Mouse (Mus musculus): ENCODE results near the gene Srd5a2. TPM values are rescaled to one million over a fixed set of nuclear protein-coding genes. Genes with fewer than 3 reads are reported as not detected.

The Srd5a2 gene
- polyA plus RNA-seq, 1 experiment from 2014 or later, result not detected

GRCm38 (mm10) chr17:74018281-74018680, 29.4 kb downstream of the Srd5a2 start:
- H3K4me3 ChIP-seq, result no peak overlapping the region
- no peak overlapping the region for H3K27ac ChIP-seq
- H3K4me1 ChIP-seq, result no peaks in the 10 kb centered on the region
- H3K4me2 ChIP-seq (replicated peaks), result no peak overlapping the region
- no peaks in the 10 kb centered on the region for H3K9me3 ChIP-seq (replicated peaks)
- no peak for ATAC-seq (ENCODE audit: low FRiP score)
- 89% methylated on average over 4 of the region's 4 CpGs for WGBS
- H3K36me3 ChIP-seq, result no peaks in the 10 kb centered on the region
- H3K9ac ChIP-seq, result no peak overlapping the region
- no peaks in the 10 kb centered on the region for H3K27me3 ChIP-seq

DNA sequence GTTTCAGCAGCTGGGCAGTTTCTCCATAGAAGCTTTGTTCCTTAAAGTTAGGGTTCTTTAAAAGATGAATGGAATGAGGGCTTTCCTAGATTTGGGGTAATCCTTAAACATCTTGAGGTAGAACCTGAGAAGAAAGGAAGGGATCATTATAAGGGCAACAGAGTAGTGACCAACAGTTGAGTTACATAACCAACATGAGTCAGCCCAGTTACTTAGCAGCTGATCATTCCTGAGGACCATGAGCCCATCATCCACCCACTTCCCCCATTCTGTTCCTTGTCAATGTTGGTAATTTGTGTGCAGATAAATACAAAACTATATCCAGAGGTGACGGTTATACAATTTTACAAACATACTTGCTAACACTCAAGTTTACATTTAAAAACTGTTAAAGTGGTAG, 30.1 kb downstream of the Srd5a2 start:
- Histone ChIP-seq H3K9me3 (replicated peaks) (no peaks in the 10 kb centered on the region), H3K36me3 (no peaks in the 10 kb centered on the region), H3K4me1 (no peaks in the 10 kb centered on the region), H3K9ac (no peak overlapping the region), H3K27me3 (no peaks in the 10 kb centered on the region), H3K4me3 (no peak overlapping the region), H3K4me2 (replicated peaks) (no peak overlapping the region), H3K27ac (no peak overlapping the region)
- no peak for ATAC-seq (ENCODE audit: low FRiP score)
- 98% methylated on average over 1 of the region's 1 CpGs for WGBS

- no peaks in the 10 kb centered on the region for H3K4me1 ChIP-seq
- no peak for ATAC-seq (ENCODE audit: low FRiP score)
- no peak overlapping the region for H3K4me3 ChIP-seq
- no peaks in the 10 kb centered on the region for H3K9me3 ChIP-seq (replicated peaks)
- H3K4me2 ChIP-seq (replicated peaks), result no peak overlapping the region
- no peaks in the 10 kb centered on the region for H3K27me3 ChIP-seq
- no peak overlapping the region for H3K9ac ChIP-seq
- no peak overlapping the region for H3K27ac ChIP-seq
- no peaks in the 10 kb centered on the region for H3K36me3 ChIP-seq
- WGBS, result 90% methylated on average over 6 of the region's 6 CpGs
Observed at GRCm38 (mm10) chr17:74015128-74015527, 32.6 kb downstream of the Srd5a2 start.

DNA sequence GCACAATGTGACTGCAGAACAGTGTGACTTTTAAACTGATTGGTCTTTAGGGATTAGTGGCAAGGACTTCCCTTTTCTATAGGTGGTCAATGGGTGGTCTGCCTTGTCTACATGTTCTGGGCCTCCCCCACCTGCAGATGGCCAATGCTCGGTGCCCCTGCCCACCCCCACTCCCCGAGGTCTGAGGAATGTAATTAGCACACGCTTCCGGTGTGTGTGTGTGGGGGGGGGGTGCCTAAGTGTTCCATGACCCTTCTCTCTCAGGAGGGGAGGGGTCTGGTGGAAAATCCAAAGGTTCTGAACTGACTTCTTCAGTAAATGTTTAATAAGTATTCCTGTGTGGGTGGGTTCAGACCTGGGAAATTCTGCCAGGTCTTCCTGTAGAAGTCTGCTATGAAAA, 39.0 kb downstream of the Srd5a2 start:
- no peak for ATAC-seq (ENCODE audit: low FRiP score)
- H3K36me3 ChIP-seq, result no peaks in the 10 kb centered on the region
- 55% methylated on average over 4 of the region's 4 CpGs for WGBS
- no peaks in the 10 kb centered on the region for H3K4me1 ChIP-seq
- no peaks in the 10 kb centered on the region for H3K27me3 ChIP-seq
- H3K27ac ChIP-seq, result no peak overlapping the region
- H3K4me3 ChIP-seq, result no peak overlapping the region
- H3K9ac ChIP-seq, result no peak overlapping the region
- H3K9me3 ChIP-seq (replicated peaks), result no peaks in the 10 kb centered on the region
- no peak overlapping the region for H3K4me2 ChIP-seq (replicated peaks)

DNA sequence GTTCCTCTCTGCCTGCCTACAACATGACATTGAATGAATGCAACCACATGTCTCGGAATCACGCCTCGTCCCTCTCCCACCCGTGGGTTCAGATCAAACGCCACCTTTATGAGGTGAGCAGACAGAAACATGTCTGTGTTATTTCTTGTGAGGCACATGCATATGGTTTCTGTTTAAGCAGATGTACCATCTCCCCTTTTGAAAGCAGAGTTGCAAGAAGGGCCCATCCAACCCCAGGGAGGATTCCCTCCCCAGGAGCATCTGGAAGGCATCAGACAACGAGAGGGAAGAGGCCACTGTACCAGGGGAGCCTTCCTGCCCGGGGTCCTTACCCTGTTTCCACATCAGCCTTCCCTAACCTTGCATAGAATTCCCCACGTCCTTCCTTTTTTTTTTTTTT, 40.7 kb downstream of the Srd5a2 start:
- ATAC-seq (ENCODE audit: low FRiP score), result no peak
- H3K27me3 ChIP-seq, result no peaks in the 10 kb centered on the region
- H3K4me1 ChIP-seq, result no peaks in the 10 kb centered on the region
- H3K9me3 ChIP-seq (replicated peaks), result no peaks in the 10 kb centered on the region
- no peak overlapping the region for H3K4me2 ChIP-seq (replicated peaks)
- WGBS, result 67% methylated on average over 8 of the region's 8 CpGs
- no peaks in the 10 kb centered on the region for H3K36me3 ChIP-seq
- no peak overlapping the region for H3K4me3 ChIP-seq
- H3K27ac ChIP-seq, result no peak overlapping the region
- H3K9ac ChIP-seq, result no peak overlapping the region

DNA sequence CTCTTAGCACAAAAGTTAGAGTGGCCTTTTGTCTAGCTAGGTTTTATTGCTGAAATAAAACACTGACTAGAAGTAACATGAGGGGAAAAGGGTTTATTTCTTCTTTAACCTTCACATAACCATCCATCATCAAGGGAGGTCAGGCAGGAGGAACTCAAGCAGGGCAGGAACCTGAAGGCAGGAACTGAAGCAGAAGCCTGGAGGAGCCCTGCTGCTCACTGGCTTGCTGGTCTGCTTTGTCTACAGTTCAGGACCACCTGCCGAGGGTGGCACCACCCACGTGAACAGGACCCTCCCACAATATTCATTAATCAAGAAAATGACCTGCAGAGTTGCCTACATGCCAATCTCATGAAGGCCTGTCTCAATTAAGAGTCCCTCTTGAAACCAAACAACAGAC, 45.3 kb downstream of the Srd5a2 start:
- WGBS, result 83% methylated on average over 2 of the region's 2 CpGs
- no peaks in the 10 kb centered on the region for H3K27me3 ChIP-seq
- H3K27ac ChIP-seq, result no peak overlapping the region
- H3K4me3 ChIP-seq, result no peak overlapping the region
- H3K36me3 ChIP-seq, result no peaks in the 10 kb centered on the region
- no peak overlapping the region for H3K9ac ChIP-seq
- ATAC-seq (ENCODE audit: low FRiP score), result no peak
- no peaks in the 10 kb centered on the region for H3K4me1 ChIP-seq
- no peaks in the 10 kb centered on the region for H3K9me3 ChIP-seq (replicated peaks)
- no peak overlapping the region for H3K4me2 ChIP-seq (replicated peaks)

GRCm38 (mm10) chr17:73995907-73996645, 51.6 kb downstream of the Srd5a2 start:
- WGBS, result 89% methylated on average over 13 of the region's 13 CpGs
- Histone ChIP-seq H3K9ac (no peak overlapping the region), H3K4me1 (no peaks in the 10 kb centered on the region), H3K36me3 (no peaks in the 10 kb centered on the region), H3K27me3 (no peaks in the 10 kb centered on the region), H3K9me3 (replicated peaks) (no peaks in the 10 kb centered on the region), H3K4me3 (no peak overlapping the region), H3K4me2 (replicated peaks) (no peak overlapping the region), H3K27ac (no peak overlapping the region)
- ATAC-seq (ENCODE audit: low FRiP score), result no peak

DNA sequence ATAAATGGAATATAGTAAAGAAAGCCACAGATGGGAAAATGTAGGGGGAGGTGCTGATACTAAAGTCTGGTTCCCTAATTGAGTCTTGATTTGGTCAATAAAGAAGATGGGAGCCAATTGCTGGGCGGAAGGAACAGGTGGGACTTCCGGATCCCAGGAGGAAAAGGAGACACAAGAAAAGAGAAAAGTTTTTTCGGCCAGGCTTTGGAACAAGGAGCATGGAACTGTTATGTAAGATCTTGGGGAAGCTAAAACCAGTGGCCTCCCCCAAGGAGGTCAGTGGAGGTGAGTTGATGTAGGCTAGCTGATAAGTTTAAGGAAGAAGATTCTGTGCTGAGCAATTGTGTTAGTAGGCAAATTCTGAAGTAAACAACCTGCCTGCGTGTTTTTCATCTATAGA, 56.5 kb downstream of the Srd5a2 start:
- WGBS, result 89% methylated on average over 4 of the region's 4 CpGs
- H3K9me3 ChIP-seq (replicated peaks), result no peaks in the 10 kb centered on the region
- H3K4me3 ChIP-seq, result no peak overlapping the region
- ATAC-seq (ENCODE audit: low FRiP score), result no peak
- no peak overlapping the region for H3K9ac ChIP-seq
- no peaks in the 10 kb centered on the region for H3K27me3 ChIP-seq
- H3K4me1 ChIP-seq, result no peaks in the 10 kb centered on the region
- H3K36me3 ChIP-seq, result no peaks in the 10 kb centered on the region
- H3K4me2 ChIP-seq (replicated peaks), result no peak overlapping the region
- H3K27ac ChIP-seq, result no peak overlapping the region

- no peak overlapping the region for H3K4me3 ChIP-seq
- no peaks in the 10 kb centered on the region for H3K27me3 ChIP-seq
- H3K36me3 ChIP-seq, result no peaks in the 10 kb centered on the region
- H3K9me3 ChIP-seq (replicated peaks), result no peaks in the 10 kb centered on the region
- 86% methylated on average over 2 of the region's 2 CpGs for WGBS
- H3K4me2 ChIP-seq (replicated peaks), result no peak overlapping the region
- H3K4me1 ChIP-seq, result no peaks in the 10 kb centered on the region
- no peak overlapping the region for H3K27ac ChIP-seq
- H3K9ac ChIP-seq, result no peak overlapping the region
- no peak for ATAC-seq (ENCODE audit: low FRiP score)
Observed at GRCm38 (mm10) chr17:73986571-73986970, 61.1 kb downstream of the Srd5a2 start.

GRCm38 (mm10) chr17:73985936-73986335, 61.8 kb downstream of the Srd5a2 start:
- H3K27me3 ChIP-seq, result no peaks in the 10 kb centered on the region
- H3K4me3 ChIP-seq, result no peak overlapping the region
- H3K9me3 ChIP-seq (replicated peaks), result no peaks in the 10 kb centered on the region
- 86% methylated on average over 4 of the region's 4 CpGs for WGBS
- H3K9ac ChIP-seq, result no peak overlapping the region
- H3K27ac ChIP-seq, result no peak overlapping the region
- no peaks in the 10 kb centered on the region for H3K36me3 ChIP-seq
- no peaks in the 10 kb centered on the region for H3K4me1 ChIP-seq
- ATAC-seq (ENCODE audit: low FRiP score), result no peak
- H3K4me2 ChIP-seq (replicated peaks), result no peak overlapping the region

DNA sequence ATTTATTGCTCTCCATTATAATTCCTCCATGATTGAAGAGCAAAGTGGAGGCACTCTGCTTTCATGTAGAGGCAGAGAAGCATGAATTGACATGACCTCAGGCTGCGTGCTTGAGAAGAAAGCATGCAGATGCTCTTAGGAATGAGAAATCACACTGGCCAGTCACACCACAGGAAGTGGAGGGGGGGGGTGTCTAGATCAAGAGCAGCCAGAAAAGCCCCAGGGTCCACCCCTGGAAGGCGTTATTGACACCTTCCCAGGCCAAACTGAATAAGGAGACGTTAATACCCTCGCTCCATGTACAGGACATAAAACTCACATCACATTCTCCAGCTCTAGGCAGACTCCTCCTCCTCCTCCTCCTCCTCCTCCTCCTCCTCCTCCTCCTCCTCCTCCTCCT, 63.2 kb downstream of the Srd5a2 start:
- no peak for ATAC-seq (ENCODE audit: low FRiP score)
- H3K36me3 ChIP-seq, result no peaks in the 10 kb centered on the region
- H3K27ac ChIP-seq, result no peak overlapping the region
- no peak overlapping the region for H3K4me2 ChIP-seq (replicated peaks)
- 34% methylated on average over 4 of the region's 4 CpGs for WGBS
- H3K9me3 ChIP-seq (replicated peaks), result no peaks in the 10 kb centered on the region
- no peak overlapping the region for H3K9ac ChIP-seq
- H3K27me3 ChIP-seq, result no peaks in the 10 kb centered on the region
- H3K4me3 ChIP-seq, result no peak overlapping the region
- no peaks in the 10 kb centered on the region for H3K4me1 ChIP-seq

- 82% methylated on average over 1 of the region's 1 CpGs for WGBS
- Histone ChIP-seq H3K4me3 (no peak overlapping the region), H3K9me3 (replicated peaks) (no peaks in the 10 kb centered on the region), H3K9ac (no peak overlapping the region), H3K4me2 (replicated peaks) (no peak overlapping the region), H3K36me3 (no peaks in the 10 kb centered on the region), H3K4me1 (no peaks in the 10 kb centered on the region), H3K27ac (no peak overlapping the region), H3K27me3 (no peaks in the 10 kb centered on the region)
- no peak for ATAC-seq (ENCODE audit: low FRiP score)
Observed at GRCm38 (mm10) chr17:73982871-73983270, 64.8 kb downstream of the Srd5a2 start.

GRCm38 (mm10) chr17:73976066-73976465, 71.7 kb downstream of the Srd5a2 start:
- no peak overlapping the region for H3K4me2 ChIP-seq (replicated peaks)
- no peak for ATAC-seq (ENCODE audit: low FRiP score)

More at GRCm38 (mm10) chr17:73976066-73976465, 71.7 kb downstream of the Srd5a2 start:
- Histone ChIP-seq H3K9ac (no peak overlapping the region), H3K27ac (no peak overlapping the region), H3K9me3 (replicated peaks) (no peaks in the 10 kb centered on the region), H3K4me3 (no peak overlapping the region), H3K4me1 (no peaks in the 10 kb centered on the region), H3K27me3 (no peaks in the 10 kb centered on the region), H3K36me3 (no peaks in the 10 kb centered on the region)
